Mouse (Mus musculus) kidney, postnatal 25 days (tissue): ENCODE results near the gene Il18r1.

ENCODE experiments used
- DNase-seq, 2 experiments: peaks; one replicate each; pipeline ENCODE4 v3.0.0; 2021; ENCODE audit warnings: mixed read lengths in 2 of 2

Gene Il18r1

DNA sequence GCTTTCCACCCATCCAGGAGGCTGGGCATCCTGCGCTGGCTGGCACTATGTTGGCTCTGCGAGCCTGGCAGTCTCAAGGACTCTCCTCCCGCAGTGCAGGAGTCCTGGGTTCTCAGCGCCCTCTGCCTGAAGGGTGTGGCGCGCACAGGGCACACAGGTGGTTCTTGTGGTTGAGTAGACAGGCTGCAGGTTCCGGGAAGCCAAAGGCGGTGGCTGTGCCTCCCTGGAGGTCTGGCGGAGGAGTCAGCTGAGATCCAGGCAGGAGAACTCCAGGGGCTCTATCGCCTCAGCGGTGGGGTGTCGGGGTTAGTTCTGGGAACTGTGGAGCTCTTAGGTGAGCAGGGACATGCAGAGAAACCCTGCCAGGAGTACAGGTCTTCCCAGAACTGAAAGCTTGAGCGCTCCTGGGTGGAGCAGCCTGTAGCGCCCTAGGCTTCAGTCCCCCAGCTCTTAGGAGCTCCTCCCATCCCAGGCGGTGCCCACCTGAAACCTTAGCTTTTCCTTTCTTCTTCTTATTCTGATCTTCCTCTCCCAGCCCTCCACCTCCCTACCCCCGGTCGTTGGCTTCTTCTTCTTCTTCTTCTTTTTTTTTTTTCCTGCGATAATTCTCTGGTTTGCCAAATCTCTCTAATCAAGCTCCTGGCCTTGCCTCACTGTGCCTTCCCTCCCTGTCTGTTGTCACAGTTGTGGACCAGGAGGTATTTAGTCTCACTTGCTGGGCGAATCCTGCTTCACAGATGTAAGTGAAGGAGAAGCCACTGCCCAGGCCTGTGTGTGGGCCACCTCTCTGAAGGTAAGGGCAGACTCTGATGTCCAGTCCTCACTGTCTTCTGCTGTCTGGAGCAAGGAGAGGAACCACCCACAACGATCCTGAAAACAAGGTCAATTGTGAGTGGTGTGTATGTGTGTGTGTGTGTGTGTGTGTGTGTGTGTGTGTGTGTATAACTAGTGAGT, at the start of gene Il18r1:
Il18r1 (plus strand) TSS at position 76 of the 954 bp plus-strand sequence.
- peak; percentile 18 to 59 for DNase-seq

DNA sequence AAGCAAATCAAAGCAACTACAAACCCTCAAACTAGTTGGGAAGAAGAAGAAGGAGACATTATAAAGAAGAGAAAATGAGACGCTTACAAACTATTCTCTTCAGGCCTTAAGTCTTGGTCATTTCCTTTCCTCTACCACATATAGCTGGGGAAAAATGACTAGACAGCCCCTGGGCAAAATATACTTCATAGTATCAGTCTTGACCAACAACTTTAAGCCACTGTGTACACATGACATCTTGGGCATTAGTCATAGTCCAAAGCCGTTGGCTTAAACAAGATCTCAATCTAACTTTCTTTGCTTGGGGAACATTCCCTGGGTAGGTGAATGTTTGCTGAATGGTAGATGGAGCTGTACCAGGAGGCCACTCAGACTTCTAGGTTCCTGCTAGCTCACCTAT, 48.3 kb upstream of the Il18r1 start:
- no peak for DNase-seq

DNA sequence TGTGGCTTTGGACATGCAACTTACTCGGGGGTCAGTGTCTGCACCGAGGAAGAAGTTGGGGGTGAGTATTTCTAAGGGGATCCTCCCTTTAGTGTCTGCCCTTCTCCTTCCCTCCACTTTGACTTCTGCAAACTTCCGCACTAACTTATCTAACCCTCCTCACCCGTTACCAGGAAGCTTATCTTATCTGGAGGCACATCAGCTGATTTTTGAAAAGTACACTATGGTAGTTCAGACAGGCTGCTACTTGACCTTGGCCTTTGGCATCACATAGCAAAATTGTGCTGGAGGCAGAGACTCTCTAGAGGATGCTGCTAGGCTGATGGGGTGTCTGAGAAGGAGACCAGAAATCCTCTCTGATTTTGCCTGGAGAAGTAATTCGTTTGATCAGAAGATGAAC, 46.8 kb upstream of the Il18r1 start:
- no peak for DNase-seq

DNA sequence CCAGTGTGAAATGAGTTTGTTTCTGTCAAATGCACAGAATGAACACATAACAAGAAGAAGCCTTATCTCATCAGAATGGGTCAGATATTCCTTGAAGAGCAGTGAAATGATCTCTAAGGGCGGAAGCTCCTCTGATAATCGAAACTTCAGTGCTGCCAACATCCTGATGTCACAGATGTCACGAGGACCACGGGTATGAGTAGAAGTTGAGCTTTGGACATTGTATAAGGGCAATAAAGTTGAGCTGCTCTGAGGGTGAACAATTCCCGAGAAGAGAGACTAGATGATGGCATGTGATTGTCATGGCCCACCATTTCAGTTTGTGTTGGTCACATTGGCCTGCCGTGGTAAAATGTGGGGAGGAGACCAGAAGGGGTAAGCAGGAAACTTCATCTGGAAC, 41.5 kb upstream of the Il18r1 start:
- no peak for DNase-seq

DNA sequence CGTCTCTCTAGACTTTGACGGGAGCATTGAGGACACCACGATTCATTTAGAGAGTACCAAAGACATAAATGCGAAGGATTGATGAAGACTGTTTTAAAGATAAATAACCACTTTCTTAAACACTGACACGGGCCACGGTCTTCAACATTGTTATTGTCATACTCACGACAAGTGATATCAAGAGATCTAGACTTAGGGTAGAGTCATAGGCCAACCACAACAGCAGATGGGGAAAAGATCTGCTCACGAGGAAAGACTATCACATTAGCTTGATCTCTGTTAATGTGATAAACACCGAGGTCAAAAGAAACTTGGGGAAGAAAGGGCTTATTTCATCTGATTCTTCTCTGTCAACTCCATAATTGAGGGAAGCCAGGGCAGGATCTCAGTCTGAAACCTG, 38.1 kb upstream of the Il18r1 start:
- DNase-seq: no peak

DNA sequence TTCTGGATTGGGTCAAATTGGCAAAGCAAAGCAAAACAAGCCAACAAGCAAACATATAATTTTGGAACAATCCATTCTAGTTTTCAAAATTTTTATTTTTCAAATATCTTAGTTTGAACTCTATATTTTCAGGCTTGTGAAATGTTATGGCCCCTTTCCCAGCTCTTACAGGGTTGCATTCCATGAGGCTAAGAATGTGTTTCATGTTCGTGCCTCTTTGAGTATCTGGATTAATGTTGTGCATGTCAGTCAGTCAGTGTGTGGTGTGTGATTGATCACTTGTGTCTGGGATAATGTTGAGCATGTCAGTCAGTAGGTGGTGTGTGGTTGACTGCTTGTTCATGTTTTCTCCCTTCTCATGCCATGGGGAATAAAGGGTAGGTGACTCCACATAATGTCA, 37.5 kb upstream of the Il18r1 start:
- no peak for DNase-seq

DNA sequence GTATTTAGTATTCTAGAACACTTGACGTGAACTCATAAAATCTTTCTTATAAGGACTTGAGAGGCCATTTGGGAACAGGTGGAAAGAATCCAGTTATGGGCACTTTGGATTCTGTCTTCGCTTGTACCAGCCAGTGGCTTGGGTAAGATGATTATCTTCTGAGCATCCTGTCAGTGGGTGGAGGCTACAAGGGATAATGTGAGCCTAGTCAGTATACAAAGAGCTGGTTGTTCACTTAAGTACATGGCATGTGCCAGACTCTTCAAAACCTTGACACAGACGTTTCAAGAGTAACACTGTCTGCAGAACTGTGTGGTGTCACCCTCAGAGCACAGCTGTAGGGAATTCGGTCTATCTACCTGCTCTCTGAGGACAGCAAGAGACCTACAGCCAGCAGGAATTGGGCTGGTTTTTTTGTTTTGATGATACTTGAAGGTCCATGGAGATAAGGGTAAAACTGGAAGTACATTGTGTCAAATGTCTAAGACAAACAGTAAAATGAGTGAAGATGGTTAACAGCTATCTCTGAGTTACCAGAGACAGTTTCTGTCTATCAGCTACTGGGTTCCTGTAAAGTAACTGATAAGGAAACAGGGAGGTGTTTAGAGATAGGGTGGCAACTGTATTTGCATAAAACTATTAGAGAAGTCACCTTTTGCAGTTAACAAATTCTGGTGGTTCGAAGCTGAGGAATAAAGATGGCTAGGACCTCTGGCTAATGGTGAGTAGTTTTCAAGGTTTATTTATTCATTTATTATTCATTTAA, 36.3 kb upstream of the Il18r1 start, which contains the start of gene Il1rl1:
Il1rl1 (plus strand) TSS at position 661 of the 766 bp plus-strand sequence.
- no peak for DNase-seq

DNA sequence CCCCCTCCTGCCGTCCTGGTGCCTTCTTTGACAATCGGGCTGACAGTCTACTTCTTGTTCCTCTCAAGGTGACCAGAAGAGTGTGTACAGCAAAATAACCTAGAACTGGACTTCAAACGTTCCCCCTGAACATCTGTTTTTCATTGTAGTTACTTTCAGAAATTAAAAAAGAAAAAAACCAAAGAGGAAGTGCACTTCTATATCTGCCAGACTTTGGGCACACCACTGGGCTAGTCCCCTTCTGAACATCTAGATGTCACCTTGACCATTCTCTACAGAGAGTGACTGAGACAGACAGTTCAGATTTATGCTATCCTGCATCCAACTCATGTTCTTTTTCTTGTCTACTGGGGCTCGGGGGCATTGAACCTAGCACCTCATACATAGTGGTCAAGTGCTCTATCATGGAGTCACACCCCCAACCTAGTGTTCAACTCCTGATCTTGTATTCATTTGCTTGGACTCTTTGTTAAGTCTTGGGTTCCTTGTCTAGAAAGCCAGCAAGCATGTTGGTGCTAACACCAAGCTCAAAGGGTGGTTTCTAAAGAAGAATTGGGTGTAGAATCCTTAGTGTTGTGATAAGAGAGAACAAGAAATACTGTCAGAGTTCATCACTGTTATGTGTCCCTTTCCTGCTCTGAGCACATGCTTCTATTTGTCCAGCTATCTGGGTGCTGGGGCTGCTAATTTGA, 35.1 kb upstream of the Il18r1 start:
- no peak for DNase-seq

DNA sequence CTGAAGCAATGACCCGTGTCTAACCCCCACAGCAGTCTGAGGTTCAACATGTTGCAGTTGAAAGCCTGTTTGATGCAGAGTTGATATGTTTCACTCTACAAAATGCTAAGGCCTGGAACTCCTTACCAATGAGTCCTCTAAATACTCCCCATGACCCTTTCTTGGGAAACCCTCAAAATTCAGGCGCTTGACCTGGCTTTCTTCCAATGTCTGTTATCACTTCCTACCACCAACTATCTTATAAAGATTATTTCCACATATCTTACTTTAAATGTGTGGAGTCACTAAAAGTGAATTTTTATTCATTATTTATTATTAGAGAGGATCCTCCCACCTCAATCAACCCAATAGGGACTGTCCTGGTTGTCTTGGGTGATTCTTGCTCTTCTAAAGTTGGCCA, 33.2 kb upstream of the Il18r1 start:
- no peak for DNase-seq

DNA sequence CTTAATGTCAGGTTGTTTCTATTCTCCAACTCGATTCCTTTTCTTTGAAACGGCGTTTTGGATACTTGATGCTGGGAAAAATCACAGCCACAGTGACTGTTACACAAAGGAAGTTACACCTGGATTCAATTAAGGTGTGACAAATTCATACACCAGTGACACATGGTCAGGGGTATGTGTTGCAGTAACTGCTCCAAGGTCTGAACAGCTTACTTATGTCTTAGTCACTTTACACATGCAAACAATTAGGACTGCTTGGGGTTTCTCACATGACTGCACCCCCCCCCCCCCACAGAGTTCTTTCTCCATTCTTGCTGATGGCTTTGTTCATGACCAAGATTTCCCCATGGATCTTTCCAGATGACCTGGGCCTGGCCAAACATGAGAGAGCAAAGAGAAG, 29.4 kb upstream of the Il18r1 start:
- no peak for DNase-seq

DNA sequence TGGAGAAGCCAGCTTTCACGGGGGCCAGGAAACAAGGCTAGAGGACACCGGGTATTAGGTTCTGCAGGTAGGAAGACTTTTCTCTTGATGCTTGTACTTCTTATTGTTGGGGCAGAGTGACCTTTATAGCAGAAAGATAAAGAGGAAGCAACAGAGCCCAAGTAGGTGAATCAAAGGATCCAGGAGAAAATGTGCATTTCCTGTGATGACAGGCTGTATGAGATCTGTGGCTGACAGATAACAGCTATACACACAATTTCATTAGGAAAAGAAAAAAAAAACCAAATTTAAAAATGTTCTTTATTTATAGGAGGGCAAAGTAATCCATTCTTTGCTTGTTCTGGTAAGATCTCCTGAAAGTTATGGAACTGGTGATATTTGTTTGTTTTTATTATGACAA, 28.0 kb upstream of the Il18r1 start:
- DNase-seq: no peak

DNA sequence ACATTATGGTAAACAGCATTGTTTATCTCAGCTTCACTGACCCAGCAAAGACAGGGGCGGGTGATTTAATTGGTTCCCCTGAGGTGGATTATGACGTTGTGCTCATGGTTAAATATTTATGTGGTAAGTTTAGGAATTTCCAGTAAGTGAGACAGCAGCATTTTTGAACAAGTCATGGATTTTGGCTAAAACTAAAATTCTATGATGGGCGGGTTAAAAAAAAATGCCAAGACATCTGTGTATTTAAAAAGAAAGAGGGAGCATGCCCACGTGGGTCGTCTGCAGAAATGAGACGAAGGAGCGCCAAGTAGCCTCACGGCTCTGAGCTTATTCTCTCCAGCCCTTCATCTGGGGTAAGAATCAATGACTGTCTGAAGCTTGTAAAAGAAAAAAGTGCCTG, 25.8 kb upstream of the Il18r1 start:
- no peak for DNase-seq

DNA sequence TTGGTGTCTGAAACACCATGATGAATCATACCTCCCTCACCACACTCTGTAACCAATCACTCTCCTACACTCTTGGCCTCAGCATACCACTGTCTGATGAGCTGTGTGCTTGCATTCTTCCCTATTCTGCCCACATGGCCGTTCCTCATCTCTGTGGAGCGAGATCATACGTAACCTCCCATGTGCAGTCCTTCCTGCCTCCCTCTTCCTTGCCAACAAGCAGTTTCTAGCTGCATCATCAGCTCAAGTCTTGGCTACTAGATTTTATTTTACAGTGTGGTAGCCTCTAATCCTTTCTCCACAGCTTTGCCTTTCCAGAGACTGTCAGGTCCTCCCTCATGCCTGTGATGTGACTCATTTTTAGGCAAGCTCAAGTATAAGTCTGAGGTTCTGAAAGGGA, 20.6 kb upstream of the Il18r1 start:
- no peak for DNase-seq

DNA sequence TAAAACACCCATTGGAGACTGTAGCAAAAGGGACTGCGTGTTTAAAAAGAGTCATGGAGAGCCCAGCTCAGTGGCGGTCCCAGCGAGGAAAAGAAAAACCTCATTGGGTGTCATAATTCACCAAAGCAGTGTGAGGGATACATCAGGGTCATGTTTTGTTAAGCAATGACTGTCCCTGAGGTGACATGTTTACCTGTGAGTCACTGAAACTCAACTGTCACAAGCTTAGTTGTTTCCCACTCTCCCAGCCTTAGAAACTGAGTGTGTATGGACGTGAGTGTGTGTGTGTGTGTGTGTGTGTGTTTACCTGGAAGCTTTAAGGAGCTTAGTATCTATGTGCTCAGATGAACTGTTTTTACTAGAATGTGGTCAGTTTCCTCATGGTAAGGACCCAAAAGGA, 2.0 kb downstream of the Il18r1 start:
- no peak for DNase-seq

DNA sequence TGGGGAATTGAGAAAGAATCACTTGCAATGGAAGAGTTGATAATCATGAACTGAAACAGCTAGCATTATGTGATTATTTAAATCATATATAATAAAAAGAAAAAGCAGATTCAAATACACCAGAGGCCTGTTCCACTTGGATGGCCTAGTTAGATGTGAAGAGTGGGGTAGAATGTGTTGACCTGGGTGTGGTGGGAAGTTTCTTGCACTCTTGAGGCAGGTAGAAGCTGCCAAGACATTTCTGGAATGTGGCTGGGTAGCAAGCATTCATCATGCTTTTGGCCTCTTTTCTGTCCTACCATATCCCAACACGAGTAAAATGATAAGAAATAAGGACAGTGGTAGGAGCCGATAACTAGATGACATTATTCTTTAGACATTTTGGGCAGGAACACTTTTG, 3.5 kb downstream of the Il18r1 start:
- DNase-seq: no peak

DNA sequence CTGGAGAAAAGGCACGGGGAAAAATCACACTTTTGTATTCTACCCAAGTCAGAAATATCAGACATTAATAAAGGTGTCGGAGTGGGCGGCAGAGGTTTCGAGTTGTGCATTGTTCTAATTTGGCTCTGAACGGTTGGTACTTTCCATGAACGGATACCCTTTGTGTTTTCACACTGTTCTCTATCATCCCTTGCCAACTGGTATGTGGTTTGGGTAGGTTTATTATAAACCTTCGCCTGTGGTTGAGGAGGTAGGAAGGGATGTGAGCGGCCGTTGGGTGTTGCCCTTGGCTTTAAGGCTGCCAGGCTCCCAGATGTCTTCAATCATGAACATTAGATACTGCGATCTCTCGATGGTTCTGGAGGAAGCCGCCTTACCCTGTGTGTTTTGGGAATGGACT, 4.5 kb downstream of the Il18r1 start:
- DNase-seq: no peak

DNA sequence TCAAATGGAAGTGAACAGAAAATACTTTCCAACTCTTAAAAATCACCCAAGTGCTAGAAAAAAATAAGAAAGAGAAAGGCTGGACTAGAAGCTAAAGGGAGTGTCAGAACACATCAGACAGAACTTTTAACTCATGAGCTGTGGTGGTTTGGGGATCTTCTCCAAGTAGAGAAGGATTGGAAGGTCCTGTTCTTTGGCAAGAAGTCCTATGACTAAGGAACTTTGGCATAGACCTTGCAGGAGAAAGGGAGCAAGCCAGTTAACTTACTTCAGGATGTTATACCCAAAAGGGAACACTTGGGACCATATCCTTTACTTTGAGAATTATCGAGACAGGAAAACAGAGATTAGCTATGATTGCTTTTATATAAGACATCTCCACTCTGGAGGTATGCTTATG, 7.0 kb downstream of the Il18r1 start:
- DNase-seq: no peak

DNA sequence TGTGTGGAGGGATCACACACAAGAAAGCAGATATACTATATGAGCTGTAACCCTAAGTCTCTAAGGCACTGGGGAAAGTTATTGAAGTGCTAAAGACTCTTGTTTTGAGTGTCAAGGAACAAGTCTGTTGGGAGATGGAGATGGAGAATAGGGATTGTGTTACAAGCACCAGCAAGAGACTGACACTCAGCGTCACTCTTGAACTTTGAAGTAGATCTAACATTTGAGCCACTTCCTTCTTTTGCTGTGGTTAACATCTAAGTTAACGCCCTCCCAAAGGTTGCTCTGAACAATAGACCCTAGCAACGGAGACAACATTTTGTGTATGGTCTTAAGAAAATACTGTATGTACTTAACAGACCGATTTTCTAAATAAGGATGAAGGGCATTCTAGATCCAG, 8.3 kb downstream of the Il18r1 start:
- DNase-seq: no peak

DNA sequence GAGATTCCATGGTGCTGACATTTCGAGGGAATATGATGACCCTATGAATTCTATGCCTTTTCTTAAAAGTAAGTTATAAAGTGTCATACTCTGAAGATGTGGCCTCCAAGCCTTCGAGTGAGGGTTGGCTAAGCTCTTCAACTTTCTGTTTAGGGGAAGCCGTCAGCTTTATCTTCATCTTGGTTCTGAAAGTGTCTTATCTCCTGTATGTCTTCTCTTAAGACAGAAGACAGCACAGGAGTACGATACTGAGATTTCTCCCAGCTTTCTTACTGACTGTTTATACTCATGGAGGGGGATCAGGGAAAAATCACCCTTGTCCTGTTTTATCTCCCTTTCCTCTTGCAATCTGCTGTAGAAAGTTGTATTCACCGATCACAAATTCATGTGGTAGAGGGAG, 9.0 kb downstream of the Il18r1 start:
- no peak for DNase-seq

DNA sequence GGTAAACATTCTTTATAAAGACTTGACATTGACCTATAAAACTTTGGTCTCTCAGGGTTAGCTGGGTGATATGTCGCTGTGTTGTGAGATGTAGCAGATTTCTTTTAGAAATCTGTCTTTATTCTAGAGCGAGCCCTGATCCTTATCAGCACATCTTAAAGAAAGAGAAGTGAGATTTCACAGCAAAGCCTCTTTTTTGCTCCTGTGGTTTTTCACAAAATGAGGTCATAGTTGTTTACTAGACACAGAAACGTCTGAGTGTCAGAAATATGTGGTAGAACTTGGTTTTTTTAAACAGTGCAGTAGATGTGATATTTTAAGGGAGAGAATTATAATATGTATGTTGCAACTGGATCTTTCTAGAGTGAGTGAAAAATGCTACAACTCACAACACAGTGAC, 10.3 kb downstream of the Il18r1 start:
- DNase-seq: no peak

DNA sequence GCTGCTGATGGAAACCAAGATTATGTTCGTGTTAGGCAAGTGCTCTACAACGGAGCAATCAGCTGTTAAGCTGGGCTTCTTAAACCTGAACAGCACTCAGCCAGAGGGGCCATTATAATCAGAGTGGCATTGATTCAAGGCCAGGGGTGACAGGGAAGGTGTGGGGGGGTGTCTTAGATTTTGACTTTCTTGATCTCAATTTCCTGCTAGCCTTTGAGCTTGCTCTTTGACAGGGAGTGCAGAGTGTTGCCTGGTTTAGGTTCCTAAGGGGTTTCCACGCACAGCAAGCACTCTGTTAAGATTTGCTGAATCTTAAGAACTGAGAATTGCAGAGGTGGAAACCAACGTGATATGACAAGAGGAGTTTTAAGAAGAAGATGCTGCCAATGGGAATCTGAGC, 11.4 kb downstream of the Il18r1 start:
- DNase-seq: no peak

DNA sequence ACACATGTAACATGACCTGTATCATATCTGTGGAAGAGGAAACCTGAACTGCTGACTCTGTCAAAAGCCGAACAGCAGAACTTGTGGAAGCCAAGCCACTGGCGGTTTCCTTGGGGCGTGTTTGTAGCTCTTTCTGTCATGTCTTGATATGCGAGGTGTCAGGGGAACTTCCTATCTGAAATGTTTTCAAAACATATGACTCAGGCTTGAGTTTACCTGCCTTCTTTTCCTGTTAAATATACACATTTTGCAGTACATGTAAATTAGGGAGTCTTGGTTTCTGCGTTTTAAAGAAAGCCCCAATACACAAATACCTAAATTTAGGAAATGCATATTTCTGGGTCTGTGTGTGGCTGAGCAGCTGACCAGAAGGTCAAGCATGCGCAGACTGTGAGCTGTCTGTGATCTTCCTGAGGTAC, 14.2 kb downstream of the Il18r1 start:
- DNase-seq: no peak

DNA sequence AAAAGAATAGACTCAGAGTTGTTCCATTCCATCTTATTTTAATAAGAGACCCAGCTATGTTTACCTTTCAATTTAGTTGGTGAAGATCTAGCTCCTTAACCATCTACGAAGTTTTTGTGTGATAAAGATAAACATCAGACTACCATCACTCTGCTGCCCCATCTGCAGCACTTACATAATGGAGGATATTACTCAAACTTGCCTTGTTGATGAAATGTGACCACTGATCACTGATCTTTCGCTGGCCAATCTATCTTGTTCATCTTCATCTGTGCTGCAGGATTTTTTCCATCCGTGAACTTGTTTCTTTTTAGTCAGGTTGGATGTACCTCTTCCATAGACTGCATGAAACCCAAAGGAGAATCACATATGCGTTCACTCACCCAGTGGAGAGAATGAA, 29.2 kb downstream of the Il18r1 start:
- DNase-seq: no peak
